ENCODE assay signal across 8 mouse cellular contexts in genomic region chr9:20740407-20740806, GRCm38 (mm10). TPM values are rescaled to one million over a fixed set of nuclear protein-coding genes. Genes with fewer than 3 reads are reported as not detected.
DNase-seq lines count a peak whose midpoint lies in the region; ATAC-seq lines count a peak whose summit lies in the region.

No protein-coding gene starts in this region.

- no peak overlapping the region for H3K4me3 ChIP-seq in embryonic facial prominence, embryonic 11.5 days (ENCODE audit: low read depth, low read length)
- H3K4me3 ChIP-seq in limb, embryonic 10.5 days: 0 out of 2 replicates have a peak overlapping the region, but pooled peaks have one; percentile 22
- H3K4me3 ChIP-seq in midbrain, embryonic 14.5 days (replicated peaks; ENCODE audit: low read depth, low read length): no peak overlapping the region

- ATAC-seq in embryonic facial prominence, embryonic 11.5 days (replicated peaks; ENCODE audit: insufficient number of reproducible peaks, low FRiP score, low TSS enrichment, low read depth): peak; percentile 64
- peak; percentile 85 for ATAC-seq in granulocyte monocyte progenitor cell, adult 5-6 weeks (replicated peaks; ENCODE audit: poor library complexity, severe bottlenecking)
- ATAC-seq in midbrain, embryonic 14.5 days (ENCODE audit: low FRiP score, low TSS enrichment): peak; percentile 49; the same call in 1 of the 2 replicates

- H3K4me2 ChIP-seq in embryonic facial prominence, embryonic 11.5 days (ENCODE audit: low read depth, low read length): no peak overlapping the region
- no peak overlapping the region for H3K4me2 ChIP-seq in midbrain, embryonic 14.5 days (ENCODE audit: low read length)

- H3K27me3 ChIP-seq in embryonic facial prominence, embryonic 11.5 days (ENCODE audit: control insufficient read depth, insufficient read depth, low read length): peaks cover 16% of the 10 kb centered on the region
- peaks cover 55% of the 10 kb centered on the region for H3K27me3 ChIP-seq in limb, embryonic 10.5 days (ENCODE audit: low read depth, poor library complexity, severe bottlenecking)
- no peaks in the 10 kb centered on the region for H3K27me3 ChIP-seq in midbrain, embryonic 14.5 days (ENCODE audit: control insufficient read depth, insufficient read depth, low read length)

- H3K27ac ChIP-seq in embryonic facial prominence, embryonic 11.5 days (replicated peaks; ENCODE audit: low read depth, low read length): no peak overlapping the region
- H3K27ac ChIP-seq in limb, embryonic 10.5 days: no peak overlapping the region
- H3K27ac ChIP-seq in midbrain, embryonic 14.5 days (replicated peaks; ENCODE audit: low read depth, low read length): no peak overlapping the region

- DNase-seq in 3134 (ENCODE audit: extremely low read depth, insufficient read length, low spot score): peak; percentile 68
- DNase-seq in adrenal gland, postnatal 10 days: peak; percentile 88
- peak; percentile 89 for DNase-seq in embryonic facial prominence, embryonic 11.5 days (ENCODE audit: low spot score)
- peak; percentile 88 for DNase-seq in kidney, adult 18-20 months
- peak; percentile 88 for DNase-seq in limb, embryonic 10.5 days (ENCODE audit: low spot score)
- DNase-seq in midbrain, embryonic 14.5 days: peak; percentile 87
- peak; percentile 30 to 67 for DNase-seq in spleen, adult 18-20 months

- no peak overlapping the region for H3K9ac ChIP-seq in embryonic facial prominence, embryonic 11.5 days (replicated peaks; ENCODE audit: low read length)
- no peak overlapping the region for H3K9ac ChIP-seq in midbrain, embryonic 14.5 days (replicated peaks; ENCODE audit: low read length)

- no peaks in the 10 kb centered on the region for H3K9me3 ChIP-seq in embryonic facial prominence, embryonic 11.5 days (replicated peaks; ENCODE audit: control insufficient read depth, low read length)
- H3K9me3 ChIP-seq in limb, embryonic 10.5 days (replicated peaks): no peaks in the 10 kb centered on the region
- H3K9me3 ChIP-seq in midbrain, embryonic 14.5 days (ENCODE audit: control insufficient read depth, low read length): no peaks in the 10 kb centered on the region

- 2% methylated on average over 12 of the region's 12 CpGs for WGBS in embryonic facial prominence, embryonic 11.5 days
- whole genome bisulfite sequencing in limb, embryonic 10.5 days: 1% methylated on average over 12 of the region's 12 CpGs
- 2% methylated on average over 12 of the region's 12 CpGs for WGBS in midbrain, embryonic 14.5 days

- no peaks in the 10 kb centered on the region for H3K36me3 ChIP-seq in embryonic facial prominence, embryonic 11.5 days (replicated peaks; ENCODE audit: control insufficient read depth, insufficient read depth, low read depth, low read length)
- no peaks in the 10 kb centered on the region for H3K36me3 ChIP-seq in limb, embryonic 10.5 days
- H3K36me3 ChIP-seq in midbrain, embryonic 14.5 days (ENCODE audit: control insufficient read depth, insufficient read depth, low read length): no peaks in the 10 kb centered on the region

- 0 out of 2 replicates have a peak, but pooled peaks cover under 1% of the 10 kb centered on the region for H3K4me1 ChIP-seq in embryonic facial prominence, embryonic 11.5 days (ENCODE audit: control insufficient read depth, insufficient read depth, low read length)
- H3K4me1 ChIP-seq in limb, embryonic 10.5 days: peaks cover 6% of the 10 kb centered on the region
- H3K4me1 ChIP-seq in midbrain, embryonic 14.5 days (ENCODE audit: control insufficient read depth, insufficient read depth, low read length): no peaks in the 10 kb centered on the region

RNA-seq across cellular contexts. Expression of gene Olfm2, which starts 5.7 kb away (rescaled TPM):
- 1 to 10 TPM; 3.3 to 6.4 TPM for total RNA-seq in adrenal gland, postnatal 10 days (2021)
- 11.0 and 13.9 TPM in 2 replicates for polyA plus RNA-seq in embryonic facial prominence, embryonic 11.5 days (2014; fragmentation: Nextera tagmentation; extraction: Ambion mirVana)
- total RNA-seq in granulocyte monocyte progenitor cell, adult 5-6 weeks (2014; fragmentation: Nextera tagmentation): not detected in 2 replicates
- total RNA-seq in granulocyte monocyte progenitor cell, adult 5-6 weeks (2017): 0.09 TPM in 1 of 2 replicates, not detected in the other
- polyA plus RNA-seq in limb, embryonic 10.5 days (2016; fragmentation: Nextera tagmentation; extraction: Ambion mirVana): 1.5 and 3.2 TPM in 2 replicates
- polyA plus RNA-seq in midbrain, embryonic 14.5 days (2014; fragmentation: Nextera tagmentation; extraction: Ambion mirVana): 143 and 173 TPM in 2 replicates
